Mouse (Mus musculus) ZHBTc4 (cell line): ENCODE data around the gene Zfp541.

Experiments
- DNase-seq: peaks from one replicate; pipeline ENCODE4 v3.0.0-alpha.2; 2011; ENCODE audit warnings: low read depth, low spot score

Zfp541 gene

DNA sequence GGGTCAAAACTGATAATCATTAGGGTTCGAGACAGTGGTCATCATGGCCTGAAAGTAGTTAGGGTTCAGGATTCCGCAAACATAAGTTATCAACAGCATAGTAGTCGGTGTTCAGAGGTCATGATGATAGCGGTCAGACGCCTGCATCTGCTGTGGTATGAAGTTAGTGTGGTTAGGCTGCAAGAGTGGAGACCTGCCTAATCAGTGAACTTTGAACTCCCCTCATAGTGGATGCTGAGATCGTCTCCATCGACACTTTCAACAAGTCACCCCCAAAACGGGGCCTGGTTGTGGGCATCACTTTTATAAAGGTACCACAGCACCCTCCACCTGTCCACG lies 58.6 kb downstream of the Zfp541 start:
- no peak for DNase-seq

DNA sequence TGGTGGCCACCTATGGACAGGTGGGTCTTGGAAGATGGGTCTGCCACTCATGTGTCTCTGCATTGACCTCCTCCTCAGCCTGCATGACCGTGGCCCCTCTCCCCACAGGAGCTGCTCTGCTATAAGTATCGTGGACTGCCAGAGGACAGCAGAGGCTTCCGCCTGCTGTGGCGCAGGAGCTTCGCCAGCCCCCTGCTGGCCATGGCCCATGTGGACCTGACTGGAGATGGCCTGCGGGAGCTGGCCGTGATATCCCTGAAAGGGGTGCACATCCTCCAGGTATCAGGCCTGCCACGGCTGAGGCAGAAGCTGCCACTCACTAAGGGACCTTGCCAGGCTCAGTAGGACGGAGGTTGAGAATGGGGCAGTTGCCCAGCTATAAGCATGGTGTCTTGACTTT lies 64.2 kb downstream of the Zfp541 start:
- no peak for DNase-seq

DNA sequence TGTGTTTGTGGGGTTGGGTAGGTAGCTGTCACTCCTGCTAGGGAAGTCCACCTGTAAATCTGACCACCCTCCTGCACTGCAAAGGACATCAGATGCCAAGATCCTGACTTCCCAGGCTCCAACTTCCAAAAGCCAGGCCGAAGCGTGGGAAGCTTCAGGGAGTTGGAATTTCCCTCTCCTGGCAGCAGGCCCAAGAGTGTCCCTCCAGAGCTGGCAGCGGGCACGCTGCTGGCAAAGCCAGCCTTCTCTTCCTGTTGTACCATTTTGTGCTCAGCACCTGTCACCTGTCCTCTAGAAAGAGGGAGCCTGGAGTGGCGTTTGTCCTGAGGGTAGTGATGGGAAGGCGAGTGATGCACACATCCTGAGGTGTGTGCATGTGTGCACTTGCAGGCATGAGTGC lies 66.7 kb downstream of the Zfp541 start:
- DNase-seq: no peak

DNA sequence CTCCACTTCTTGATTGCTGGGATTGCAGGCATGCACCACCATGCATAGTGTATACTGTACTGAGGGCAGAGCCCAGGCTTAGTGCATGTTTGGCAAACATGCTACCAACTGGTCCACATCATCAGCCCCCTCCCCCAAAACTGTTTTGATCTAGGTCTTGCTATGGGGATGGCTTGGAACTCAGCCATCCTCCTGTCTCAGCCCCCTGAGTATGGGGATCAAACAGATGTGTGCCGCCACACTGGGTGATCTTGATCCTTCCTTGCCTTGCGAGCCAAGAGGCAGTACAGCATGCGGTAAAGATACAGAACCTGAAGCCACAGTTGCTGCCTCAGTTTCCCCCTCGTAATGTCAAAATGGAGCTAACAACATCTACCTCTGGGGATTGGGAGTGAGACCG lies 67.3 kb downstream of the Zfp541 start:
- DNase-seq: no peak

DNA sequence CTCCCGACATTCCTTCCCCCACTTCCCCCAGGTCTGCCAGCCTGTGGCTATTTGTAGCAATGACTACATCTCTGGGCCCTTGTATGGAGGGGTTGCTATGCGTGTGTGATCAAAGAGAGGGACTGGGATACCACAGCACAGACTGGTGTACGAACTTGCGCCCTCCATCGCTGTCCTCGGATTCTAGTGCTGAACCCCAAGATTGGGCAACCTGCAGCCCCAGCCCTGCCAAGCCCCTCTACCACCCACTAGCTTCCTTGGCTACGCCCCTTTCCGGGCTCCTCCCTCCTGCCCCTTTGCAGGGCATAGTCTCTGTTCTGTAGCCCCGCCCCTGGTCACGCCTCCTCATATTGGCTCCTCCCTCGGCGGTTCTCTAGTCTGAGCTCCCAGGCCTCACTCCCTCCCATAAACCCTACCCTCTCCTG lies 67.8 kb downstream of the Zfp541 start, which contains the start of gene Slc8a2:
Gene Slc8a2 (plus strand): TSS at position 406 of the 425 bp plus-strand sequence.
- DNase-seq: peak; percentile 95

DNA sequence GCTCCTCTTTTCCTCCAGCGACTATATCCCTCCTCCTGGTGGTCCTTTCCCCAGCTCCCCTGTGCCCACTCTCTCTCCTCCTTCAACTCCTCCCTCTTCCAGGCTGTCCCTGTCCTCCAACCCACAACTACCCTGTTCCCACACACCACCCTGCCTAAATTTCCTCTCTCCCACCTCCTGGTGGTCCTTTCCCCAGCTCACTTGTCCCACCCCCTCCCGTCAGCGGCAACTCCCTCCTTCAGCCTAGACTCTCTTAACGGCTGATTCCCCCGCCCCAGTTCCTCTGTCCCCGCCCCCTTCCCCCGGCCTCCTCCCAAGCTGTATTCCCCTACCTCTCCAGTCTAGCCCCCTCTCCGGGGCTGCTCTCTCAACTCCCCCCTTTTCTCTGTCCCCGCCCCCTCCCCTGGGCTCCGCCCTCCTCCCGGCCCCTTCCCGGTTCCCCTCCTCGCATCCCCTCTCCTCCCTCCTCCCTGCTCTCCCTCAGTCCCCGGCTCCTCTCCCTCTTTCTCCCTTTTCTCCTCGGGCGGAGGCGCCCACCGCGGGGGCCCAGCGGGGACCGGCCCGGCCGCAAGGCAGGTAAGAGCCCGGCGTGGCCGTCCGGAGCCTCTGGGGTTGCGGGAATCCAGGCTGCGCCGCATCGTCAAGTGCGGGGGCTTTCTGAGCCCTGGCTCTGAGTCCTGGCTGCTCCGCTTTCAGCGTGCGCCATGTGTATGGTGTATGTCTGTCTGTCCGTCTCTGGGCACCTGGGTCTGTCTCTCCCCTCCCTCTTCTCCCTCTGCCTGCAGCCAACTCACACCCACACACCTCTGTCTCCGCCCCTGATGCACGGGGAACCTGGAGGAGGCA lies 68.5 kb downstream of the Zfp541 start:
- DNase-seq: peak; percentile 90

DNA sequence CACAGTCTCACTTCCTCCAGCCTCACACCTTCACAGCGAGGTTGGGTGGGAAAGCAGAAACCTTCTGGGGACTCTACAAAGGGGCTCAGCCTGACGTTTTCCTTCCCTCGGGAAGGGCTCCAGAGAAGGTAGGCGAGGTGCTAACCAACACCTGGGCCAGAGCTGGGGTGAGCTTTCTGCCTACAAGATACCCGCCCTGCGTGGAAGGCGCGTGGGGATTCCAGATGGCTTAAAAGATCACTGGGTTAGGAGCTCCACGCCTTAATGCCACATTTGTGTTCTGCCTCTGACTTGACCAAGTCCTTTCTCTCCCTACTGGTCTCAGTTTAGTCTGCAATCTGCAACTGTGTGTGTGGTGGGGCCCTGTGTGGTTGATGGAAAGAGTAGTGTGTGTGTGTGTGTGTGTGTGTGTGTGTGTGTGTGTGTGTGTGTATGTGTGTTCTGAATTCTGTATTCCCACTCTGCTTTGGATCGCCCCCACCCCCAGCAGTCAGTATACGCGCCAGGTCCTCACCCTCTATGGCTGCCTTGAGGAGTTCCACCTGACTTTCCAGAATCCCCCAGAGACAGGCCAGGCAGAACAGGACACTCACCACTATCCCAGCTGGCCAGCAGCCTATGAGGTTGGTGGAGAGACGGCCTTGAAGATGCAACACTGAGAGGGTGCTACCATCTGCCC lies 69.5 kb downstream of the Zfp541 start:
- no peak for DNase-seq

DNA sequence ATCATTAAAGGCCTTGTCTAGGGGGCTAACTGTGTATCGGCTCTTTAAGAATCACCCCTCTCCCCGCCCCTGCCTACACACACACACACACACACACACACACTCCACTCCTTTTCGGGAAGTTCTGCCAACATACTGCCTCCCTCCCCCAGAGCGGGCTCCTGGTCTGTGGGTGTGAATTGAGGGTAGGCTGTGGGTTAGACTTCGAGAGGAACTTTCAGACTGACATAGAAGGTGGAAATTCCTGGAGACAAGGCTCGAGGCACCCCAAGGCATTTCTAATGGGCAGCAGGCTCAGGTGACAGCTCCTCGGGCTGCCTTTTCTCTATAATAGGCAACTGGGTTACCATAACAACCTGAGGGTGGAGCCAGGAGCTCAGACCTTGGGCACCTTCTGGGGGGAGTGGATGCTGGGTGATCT lies 70.6 kb downstream of the Zfp541 start:
- DNase-seq: peak; percentile 35

DNA sequence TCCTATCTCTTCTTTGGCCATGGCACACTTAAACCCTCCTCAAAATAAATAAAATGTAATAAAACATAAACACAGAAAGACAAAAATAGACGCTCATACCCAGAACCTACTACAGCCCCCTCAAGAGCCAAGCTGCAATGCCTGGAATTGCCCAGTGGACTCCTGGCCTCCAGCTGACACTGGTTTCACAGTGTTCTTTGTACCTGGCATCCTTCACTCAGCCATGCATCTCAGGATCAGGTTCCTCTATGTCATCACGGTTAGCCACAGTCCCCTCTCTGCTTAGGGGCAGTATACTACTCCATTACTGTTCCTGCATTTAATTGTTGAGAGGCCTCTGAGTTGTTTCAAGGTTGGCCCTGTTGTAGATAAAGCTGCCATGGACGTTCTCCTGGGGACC lies 71.3 kb downstream of the Zfp541 start:
- no peak for DNase-seq

DNA sequence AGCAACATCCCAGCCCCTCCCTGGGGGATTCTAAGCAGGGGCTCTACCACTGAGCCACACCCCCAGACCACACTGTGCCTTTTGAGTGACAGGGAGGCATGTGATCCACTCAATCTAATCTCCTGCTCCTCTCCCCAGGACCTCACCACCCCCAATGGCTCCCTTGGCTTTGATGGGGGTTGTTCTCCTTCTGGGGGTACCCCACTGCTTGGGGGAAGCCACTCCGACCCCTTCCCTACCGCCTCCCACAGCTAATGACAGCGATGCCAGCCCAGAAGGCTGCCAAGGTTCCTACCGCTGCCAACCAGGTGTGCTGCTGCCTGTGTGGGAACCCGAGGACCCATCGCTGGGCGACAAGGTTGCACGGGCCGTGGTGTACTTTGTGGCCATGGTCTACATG lies 72.1 kb downstream of the Zfp541 start:
- no peak for DNase-seq

DNA sequence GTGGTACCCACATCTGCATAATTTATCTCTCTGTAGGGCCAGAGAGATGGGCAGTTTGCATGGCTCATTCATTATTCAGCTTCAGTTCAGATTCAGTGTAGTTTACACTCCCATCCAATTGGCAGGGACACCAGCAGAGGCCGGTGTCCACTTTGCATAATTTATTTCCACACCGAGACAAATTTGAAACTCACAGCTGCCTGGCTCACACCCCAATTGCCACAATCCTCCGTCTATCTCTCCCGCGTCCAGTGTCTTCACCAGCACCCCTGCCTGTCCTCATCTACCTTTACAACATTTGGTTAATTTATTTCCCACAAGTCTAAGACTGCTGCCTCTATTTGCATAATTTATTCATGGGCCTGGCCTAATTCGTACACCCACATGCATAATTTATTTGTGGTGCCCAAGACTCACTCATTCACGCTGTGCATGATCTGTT lies 73.4 kb downstream of the Zfp541 start:
- DNase-seq: no peak
